Mouse (Mus musculus): Measurements from ENCODE around the gene Rbmx. TPM values are rescaled to one million over a fixed set of nuclear protein-coding genes. Genes with fewer than 3 reads are reported as not detected.

Gene Rbmx
- total RNA-seq (2023), result 70.8 TPM

DNA sequence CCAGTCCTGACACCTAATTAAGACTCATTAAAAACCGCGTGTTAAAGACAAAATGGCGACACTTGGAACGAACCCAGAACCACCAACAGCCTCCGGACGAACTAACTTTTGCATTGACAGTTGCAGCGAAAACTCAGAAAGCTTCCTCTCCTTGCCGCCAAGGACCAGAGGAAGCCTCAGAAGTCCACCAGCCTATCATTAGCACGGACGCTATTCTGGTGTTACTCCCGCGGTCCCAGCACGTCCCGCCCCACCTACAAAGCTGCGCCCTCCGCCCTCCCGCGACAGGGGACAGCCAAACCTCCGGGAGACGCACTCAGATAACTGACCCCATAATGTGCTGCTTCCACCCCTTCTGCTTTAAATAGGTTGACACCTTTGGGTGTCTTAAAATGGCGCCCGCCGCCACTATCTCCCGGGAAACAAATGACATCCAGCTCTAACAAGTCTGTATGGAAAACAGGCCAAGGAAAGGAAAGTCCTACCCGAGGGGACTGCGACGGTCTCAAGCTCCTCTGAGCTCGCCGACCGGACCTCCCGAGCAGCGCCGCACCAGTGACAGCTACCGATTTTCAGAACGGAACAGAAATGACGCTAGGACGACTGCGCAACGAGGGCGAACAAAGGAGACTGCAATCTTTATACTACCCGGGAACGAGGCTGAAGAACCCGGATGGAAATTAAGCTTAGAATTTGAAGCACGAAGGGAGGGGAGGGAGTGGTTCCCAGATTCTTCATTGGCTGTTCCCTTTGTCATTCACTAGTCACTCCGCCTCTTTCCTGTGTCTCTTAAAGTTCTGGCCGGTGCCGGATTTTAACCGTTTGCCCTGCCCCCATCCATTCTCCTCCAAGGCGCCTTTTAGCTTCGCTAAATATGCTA, at the start of gene Rbmx:
Gene Rbmx, minus strand, starts transcription at position 670 of the 880 bp plus-strand sequence.

DNA sequence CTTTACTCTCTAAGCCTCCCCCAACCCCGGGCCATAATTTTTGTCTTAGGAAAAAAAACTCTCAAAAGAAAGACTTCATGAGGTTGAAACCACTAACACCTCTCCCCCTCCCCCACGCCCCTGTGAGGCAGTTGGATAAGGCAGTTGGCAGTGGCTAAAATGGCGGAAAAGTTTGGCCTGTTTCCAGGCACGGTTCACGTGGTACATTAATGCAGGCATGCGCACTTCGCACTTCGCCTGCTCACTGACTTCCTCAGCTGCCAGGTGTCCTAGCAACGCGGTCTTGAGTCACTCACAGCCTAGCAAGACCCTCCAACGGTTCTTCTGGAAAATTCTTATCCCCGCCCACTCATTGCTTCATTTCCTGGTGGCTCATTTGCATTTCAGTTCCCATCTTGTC, 15.9 kb upstream of the Rbmx start, which contains the start of gene Gm364:
Gene Gm364, plus strand, starts transcription at position 386 of the 400 bp plus-strand sequence.

DNA sequence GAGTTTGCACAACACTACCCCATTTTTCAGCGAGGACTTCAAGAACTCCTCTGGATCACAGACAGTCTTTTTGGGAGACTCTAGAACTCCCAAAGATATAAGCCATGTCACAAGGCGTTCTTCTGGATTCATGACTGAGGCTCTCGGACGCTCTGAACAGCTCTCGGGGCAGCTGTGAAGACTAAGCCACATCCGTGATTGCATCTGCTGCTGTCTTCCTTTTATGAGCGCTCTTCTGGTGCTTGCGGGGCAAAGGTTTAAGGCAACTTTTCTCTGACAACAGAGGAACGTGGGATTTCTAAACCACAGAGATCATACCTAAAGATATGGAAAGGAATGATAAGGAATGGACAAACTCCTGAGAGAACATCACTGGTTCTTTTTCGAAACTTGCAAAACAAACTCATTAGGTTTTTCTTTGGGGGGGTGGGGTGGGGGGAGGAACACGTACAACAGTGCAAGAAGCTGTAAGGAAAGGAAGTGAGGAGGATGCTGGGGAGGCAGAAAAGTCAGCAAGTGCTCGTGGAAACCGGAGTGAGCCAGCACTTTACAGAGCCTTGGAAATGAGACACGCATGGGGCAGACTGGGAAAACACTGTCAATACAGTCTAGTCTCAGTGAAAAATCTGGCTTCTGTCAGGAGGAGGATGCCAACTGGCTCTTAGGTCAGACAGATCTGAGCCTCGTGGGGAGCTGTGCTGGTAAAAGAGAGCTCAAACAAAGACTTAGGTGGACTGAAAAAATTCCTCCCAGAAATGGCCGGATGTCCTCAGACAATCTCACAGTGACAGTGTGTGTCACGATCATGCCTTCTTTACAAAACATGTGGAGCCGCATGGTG, 54.2 kb downstream of the Rbmx start, which contains the start of gene Arhgef6:
Gene Arhgef6, minus strand, starts transcription at position 359 of the 841 bp plus-strand sequence.

Other genes starting within 250 kb of the Rbmx start
- gene Cd40lg, start 180.9 kb downstream of the Rbmx start, total RNA-seq (2023), result 81.4 TPM
- gene Arhgef6, start 54.3 kb downstream of the Rbmx start, total RNA-seq (2023), result 86.5 TPM
- gene Gm364, start 16.1 kb upstream of the Rbmx start, total RNA-seq (2023), result not detected
- gene Gpr101, start 110.7 kb upstream of the Rbmx start, total RNA-seq (2023), result not detected

All from CD4-positive naive resting alpha-beta T cell, adult 76 days (primary cell).